Mouse (Mus musculus) layer of hippocampus, postnatal 10 days (tissue): ENCODE results near the gene Clba1. TPM values are rescaled to one million over a fixed set of nuclear protein-coding genes. Genes with fewer than 3 reads are reported as not detected.

Source experiments
- DNase-seq, 2 experiments: peaks; one replicate each; pipeline ENCODE4 v3.0.0; 2021; ENCODE audit warnings: low spot score in 2 of 2
- total RNA-seq, 2 experiments: library from RNA; stranded (reverse); gene quantifications; 2 replicates each; pipeline ENCODE4 v1.2.3; 2021

Clba1 gene
- total RNA-seq, 2 experiments from 2014 or later = 12.3 to 15.5 TPM

- DNase-seq = no peak
Measured at GRCm38 (mm10) chr12:112849235-112850022, 40.7 kb downstream of the Clba1 start.

- DNase-seq = no peak
Measured at GRCm38 (mm10) chr12:112850344-112850743, 41.6 kb downstream of the Clba1 start.

GRCm38 (mm10) chr12:112851116-112851515 lies 42.4 kb downstream of the Clba1 start:
- no peak for DNase-seq

GRCm38 (mm10) chr12:112853050-112853729 lies 44.5 kb downstream of the Clba1 start:
- no peak for DNase-seq

- no peak for DNase-seq
Measured at GRCm38 (mm10) chr12:112854610-112855333, 46.0 kb downstream of the Clba1 start.

GRCm38 (mm10) chr12:112856338-112856737 lies 47.6 kb downstream of the Clba1 start:
- DNase-seq = no peak

GRCm38 (mm10) chr12:112857021-112857925 lies 48.5 kb downstream of the Clba1 start:
- DNase-seq = no peak

- no peak for DNase-seq
Measured at GRCm38 (mm10) chr12:112858581-112859336, 50.0 kb downstream of the Clba1 start.

- DNase-seq = no peak
Measured at GRCm38 (mm10) chr12:112859930-112860329, 51.2 kb downstream of the Clba1 start.

GRCm38 (mm10) chr12:112860765-112861164 lies 52.0 kb downstream of the Clba1 start:
- DNase-seq = no peak

GRCm38 (mm10) chr12:112861911-112862321 lies 53.2 kb downstream of the Clba1 start:
- DNase-seq = no peak

GRCm38 (mm10) chr12:112864804-112865203 lies 56.1 kb downstream of the Clba1 start:
- no peak for DNase-seq

Other genes starting within 250 kb of the Clba1 start
- gene Inf2, start 220.2 kb upstream of the Clba1 start, total RNA-seq = 10 to 100 TPM; 80.9 to 91.4 TPM
- gene Adssl1, start 188.9 kb upstream of the Clba1 start, total RNA-seq = 1 to 10 TPM; 2.1 to 2.4 TPM
- 10 to 100 TPM; 17.0 to 19.5 TPM for gene Siva1, start 164.3 kb upstream of the Clba1 start, total RNA-seq
- 100 to 1,000 TPM; 182 to 185 TPM for gene Akt1, start 134.1 kb upstream of the Clba1 start, total RNA-seq
- gene Zbtb42, start 130.1 kb upstream of the Clba1 start, total RNA-seq = under 1 TPM; 0.33 to 0.80 TPM
- 100 to 1,000 TPM; 180 to 199 TPM for gene Cep170b, start 88.5 kb upstream of the Clba1 start, total RNA-seq
- 10 to 100 TPM in 1 of 2 experiments, 1 to 10 TPM in 1; 9.2 to 11.7 TPM for gene Pld4, start 48.3 kb upstream of the Clba1 start, total RNA-seq
- gene Ahnak2, start 6.3 kb upstream of the Clba1 start, total RNA-seq = 10 to 100 TPM; 11.8 to 17.1 TPM
- gene Cdca4, start 20.5 kb downstream of the Clba1 start, total RNA-seq = 10 to 100 TPM in 1 of 2 experiments, 1 to 10 TPM in 1; 8.8 to 13.0 TPM
- gene Gpr132, start 59.3 kb downstream of the Clba1 start, total RNA-seq = not detected
- gene Jag2, start 120.8 kb downstream of the Clba1 start, total RNA-seq = 10 to 100 TPM; 51.6 to 66.5 TPM
- 10 to 100 TPM; 11.6 to 13.8 TPM for gene Nudt14, start 133.2 kb downstream of the Clba1 start, total RNA-seq
- gene Btbd6, start 167.5 kb downstream of the Clba1 start, total RNA-seq = 10 to 100 TPM; 52.1 to 57.5 TPM
- gene Brf1, start 191.8 kb downstream of the Clba1 start, total RNA-seq = 10 to 100 TPM; 55.7 to 66.6 TPM
- gene Pacs2, start 205.6 kb downstream of the Clba1 start, total RNA-seq = 100 to 1,000 TPM; 129 to 132 TPM